Mouse (Mus musculus) testis, adult 2 months (tissue): ENCODE results near the gene Sorbs1.

Experiments used
- CTCF ChIP-seq: fragments of 200-500 bp; IDR thresholded peaks from 2 replicates; pipeline ENCODE4 v1.5.1; 2012; ENCODE audit warnings: low read depth, mild to moderate bottlenecking, inconsistent platforms, low read length, moderate library complexity; ENCODE audit not compliant: control insufficient read depth, insufficient read depth, insufficient replicate concordance
- POLR2A ChIP-seq: fragments of 200-500 bp; IDR thresholded peaks from 2 replicates; pipeline ENCODE4 v1.6.1; 2012; ENCODE audit warnings: low read depth, mild to moderate bottlenecking, inconsistent platforms, low read length, moderate library complexity; ENCODE audit not compliant: control insufficient read depth

- TF ChIP-seq CTCF = no peak
- no peak for TF ChIP-seq POLR2A
These were observed 112.4 kb downstream of the Sorbs1 start for GRCm38 (mm10) chr19:40401213-40401612.
